In genomic region chr8:72380656-72381055, GRCm38 (mm10) we compare ENCODE assay signal across 11 mouse cellular contexts.
DNase-seq lines count a peak whose midpoint lies in the region.
"Had no signal": no experiment of that assay in that cellular context is flagged by ENCODE, and none has a peak within 500 bp of the region (broad histone marks: within the 10 kb centered on the region; RNA-seq: fewer than 3 reads in every experiment).

No protein-coding gene starts in this region.

- DNase-seq in cerebellum, adult 11-12 months = peak; percentile 73
- DNase-seq in cerebellum, adult 8-10 months = peak; percentile 49
- peak; percentile 48 to 51 for DNase-seq in cerebellum, postnatal 14 days
- DNase-seq in thymus, postnatal 36 days = no peak
- DNase-seq in retina, postnatal 1 day = no peak
- DNase-seq in left cerebral cortex, adult 9 months (ENCODE audit: low spot score in 2 of 2) = no peak
- DNase-seq: adrenal gland, adult 8-10 months; adrenal gland, postnatal 36 days; gastrocnemius, postnatal 10 days; heart, adult 18-20 months; kidney, adult 2 months had no signal

Comparison
In these comparisons a context has a peak if more than half of its experiments do, and no peak if none do; other contexts are left out.
1. DNase-seq: peak in cerebellum, adult 11-12 months (single experiment), cerebellum, adult 8-10 months (single experiment) and cerebellum, postnatal 14 days (2 of 2); none in thymus, postnatal 36 days (0 of 2), retina, postnatal 1 day (single experiment) and left cerebral cortex, adult 9 months (0 of 2).